Mouse (Mus musculus): ENCODE measurements around the gene Mpdz. TPM values are rescaled to one million over a fixed set of nuclear protein-coding genes. Genes with fewer than 3 reads are reported as not detected.

Mpdz gene
- polyA plus RNA-seq, 1 experiment from 2014 or later = 2.6 TPM

GRCm38 (mm10) chr4:81453806-81454205 is 11.2 kb upstream of the Mpdz start:
- H3K4me3 ChIP-seq (ENCODE audit: low read depth, low read length) = no peak overlapping the region
- 54% methylated on average over 3 of the region's 3 CpGs for WGBS (ENCODE audit: insufficient replicate concordance)
- H3K4me1 ChIP-seq (ENCODE audit: control insufficient read depth, low read depth, low read length) = no peaks in the 10 kb centered on the region
- no peaks in the 10 kb centered on the region for H3K27me3 ChIP-seq (ENCODE audit: control insufficient read depth, insufficient read depth, low read depth, low read length)
- H3K27ac ChIP-seq (ENCODE audit: low read length) = no peak overlapping the region
- H3K9ac ChIP-seq (ENCODE audit: low read depth, low read length) = no peak overlapping the region
- no peaks in the 10 kb centered on the region for H3K36me3 ChIP-seq (ENCODE audit: control insufficient read depth, insufficient read depth)
- no peak for ATAC-seq (ENCODE audit: low read depth)
- no peaks in the 10 kb centered on the region for H3K9me3 ChIP-seq (replicated peaks; ENCODE audit: control insufficient read depth, low read length)
- H3K4me2 ChIP-seq (ENCODE audit: low read depth, low read length) = no peak overlapping the region

- Histone ChIP-seq H3K9ac (ENCODE audit: low read depth, low read length) (no peak overlapping the region), H3K27me3 (ENCODE audit: control insufficient read depth, insufficient read depth, low read depth, low read length) (no peaks in the 10 kb centered on the region), H3K4me3 (ENCODE audit: low read depth, low read length) (no peak overlapping the region), H3K36me3 (ENCODE audit: control insufficient read depth, insufficient read depth) (no peaks in the 10 kb centered on the region), H3K27ac (ENCODE audit: low read length) (no peak overlapping the region), H3K4me2 (ENCODE audit: low read depth, low read length) (no peak overlapping the region), H3K4me1 (ENCODE audit: control insufficient read depth, low read depth, low read length) (no peaks in the 10 kb centered on the region), H3K9me3 (replicated peaks; ENCODE audit: control insufficient read depth, low read length) (no peaks in the 10 kb centered on the region)
- no peak for ATAC-seq (ENCODE audit: low read depth)
- 44% methylated on average over 2 of the region's 2 CpGs for WGBS (ENCODE audit: insufficient replicate concordance)
Observed at GRCm38 (mm10) chr4:81452183-81452582, 9.6 kb upstream of the Mpdz start.

GRCm38 (mm10) chr4:81449413-81449812 is 6.8 kb upstream of the Mpdz start:
- ATAC-seq (ENCODE audit: low read depth) = no peak
- H3K4me3 ChIP-seq (ENCODE audit: low read depth, low read length) = no peak overlapping the region
- H3K27me3 ChIP-seq (ENCODE audit: control insufficient read depth, insufficient read depth, low read depth, low read length) = no peaks in the 10 kb centered on the region; the same call in 1 of the 2 replicates
- no peaks in the 10 kb centered on the region for H3K36me3 ChIP-seq (ENCODE audit: control insufficient read depth, insufficient read depth)
- H3K4me1 ChIP-seq (ENCODE audit: control insufficient read depth, low read depth, low read length) = no peaks in the 10 kb centered on the region
- no peak overlapping the region for H3K9ac ChIP-seq (ENCODE audit: low read depth, low read length)
- H3K4me2 ChIP-seq (ENCODE audit: low read depth, low read length) = no peak overlapping the region
- WGBS (ENCODE audit: insufficient replicate concordance) = 57% methylated on average over 4 of the region's 4 CpGs
- no peak overlapping the region for H3K27ac ChIP-seq (ENCODE audit: low read length)
- H3K9me3 ChIP-seq (replicated peaks; ENCODE audit: control insufficient read depth, low read length) = no peaks in the 10 kb centered on the region

GRCm38 (mm10) chr4:81443566-81443965 is 951 bp upstream of the Mpdz start:
- Histone ChIP-seq H3K27me3 (ENCODE audit: control insufficient read depth, insufficient read depth, low read depth, low read length) (peaks cover 14% of the 10 kb centered on the region), H3K36me3 (ENCODE audit: control insufficient read depth, insufficient read depth) (no peaks in the 10 kb centered on the region), H3K9me3 (replicated peaks; ENCODE audit: control insufficient read depth, low read length) (no peaks in the 10 kb centered on the region), H3K4me2 (ENCODE audit: low read depth, low read length) (no peak overlapping the region), H3K27ac (ENCODE audit: low read length) (no peak overlapping the region), H3K4me1 (ENCODE audit: control insufficient read depth, low read depth, low read length) (no peaks in the 10 kb centered on the region), H3K4me3 (ENCODE audit: low read depth, low read length) (no peak overlapping the region), H3K9ac (ENCODE audit: low read depth, low read length) (no peak overlapping the region)
- 69% methylated on average over 5 of the region's 5 CpGs for WGBS (ENCODE audit: insufficient replicate concordance)
- ATAC-seq (ENCODE audit: low read depth) = no peak

- Histone ChIP-seq H3K4me1 (ENCODE audit: control insufficient read depth, low read depth, low read length) (no peaks in the 10 kb centered on the region), H3K27me3 (ENCODE audit: control insufficient read depth, insufficient read depth, low read depth, low read length) (no peaks in the 10 kb centered on the region), H3K4me2 (ENCODE audit: low read depth, low read length) (no peak overlapping the region), H3K4me3 (ENCODE audit: low read depth, low read length) (no peak overlapping the region), H3K27ac (ENCODE audit: low read length) (no peak overlapping the region), H3K36me3 (ENCODE audit: control insufficient read depth, insufficient read depth) (no peaks in the 10 kb centered on the region), H3K9me3 (replicated peaks; ENCODE audit: control insufficient read depth, low read length) (no peaks in the 10 kb centered on the region), H3K9ac (ENCODE audit: low read depth, low read length) (no peak overlapping the region)
- no peak for ATAC-seq (ENCODE audit: low read depth)
- WGBS (ENCODE audit: insufficient replicate concordance) = 65% methylated on average over 3 of the region's 3 CpGs
Observed at GRCm38 (mm10) chr4:81433961-81434360, 8.7 kb downstream of the Mpdz start.

- H3K4me2 ChIP-seq (ENCODE audit: low read depth, low read length) = no peak overlapping the region
- ATAC-seq (ENCODE audit: low read depth) = no peak
- 78% methylated on average over 4 of the region's 4 CpGs for WGBS (ENCODE audit: insufficient replicate concordance)
Observed at GRCm38 (mm10) chr4:81430826-81431225, 11.8 kb downstream of the Mpdz start.

GRCm38 (mm10) chr4:81430105-81430504 is 12.5 kb downstream of the Mpdz start:
- no peaks in the 10 kb centered on the region for H3K9me3 ChIP-seq (replicated peaks; ENCODE audit: control insufficient read depth, low read length)
- H3K4me2 ChIP-seq (ENCODE audit: low read depth, low read length) = no peak overlapping the region
- no peaks in the 10 kb centered on the region for H3K4me1 ChIP-seq (ENCODE audit: control insufficient read depth, low read depth, low read length)
- no peaks in the 10 kb centered on the region for H3K27me3 ChIP-seq (ENCODE audit: control insufficient read depth, insufficient read depth, low read depth, low read length)
- H3K9ac ChIP-seq (ENCODE audit: low read depth, low read length) = no peak overlapping the region
- no peaks in the 10 kb centered on the region for H3K36me3 ChIP-seq (ENCODE audit: control insufficient read depth, insufficient read depth)
- H3K27ac ChIP-seq (ENCODE audit: low read length) = no peak overlapping the region
- H3K4me3 ChIP-seq (ENCODE audit: low read depth, low read length) = no peak overlapping the region
- ATAC-seq (ENCODE audit: low read depth) = no peak
- WGBS (ENCODE audit: insufficient replicate concordance) = 51% methylated on average over 3 of the region's 3 CpGs

More at GRCm38 (mm10) chr4:81430826-81431225, 11.8 kb downstream of the Mpdz start:
- H3K27me3 ChIP-seq (ENCODE audit: control insufficient read depth, insufficient read depth, low read depth, low read length) = no peaks in the 10 kb centered on the region
- H3K4me1 ChIP-seq (ENCODE audit: control insufficient read depth, low read depth, low read length) = no peaks in the 10 kb centered on the region
- H3K9ac ChIP-seq (ENCODE audit: low read depth, low read length) = no peak overlapping the region
- H3K36me3 ChIP-seq (ENCODE audit: control insufficient read depth, insufficient read depth) = no peaks in the 10 kb centered on the region
- H3K27ac ChIP-seq (ENCODE audit: low read length) = no peak overlapping the region
- no peak overlapping the region for H3K4me3 ChIP-seq (ENCODE audit: low read depth, low read length)
- no peaks in the 10 kb centered on the region for H3K9me3 ChIP-seq (replicated peaks; ENCODE audit: control insufficient read depth, low read length)

GRCm38 (mm10) chr4:81429670-81430069 is 12.9 kb downstream of the Mpdz start:
- no peak overlapping the region for H3K4me2 ChIP-seq (ENCODE audit: low read depth, low read length)
- no peaks in the 10 kb centered on the region for H3K9me3 ChIP-seq (replicated peaks; ENCODE audit: control insufficient read depth, low read length)
- H3K36me3 ChIP-seq (ENCODE audit: control insufficient read depth, insufficient read depth) = no peaks in the 10 kb centered on the region
- no peaks in the 10 kb centered on the region for H3K27me3 ChIP-seq (ENCODE audit: control insufficient read depth, insufficient read depth, low read depth, low read length)
- H3K4me3 ChIP-seq (ENCODE audit: low read depth, low read length) = no peak overlapping the region
- no peaks in the 10 kb centered on the region for H3K4me1 ChIP-seq (ENCODE audit: control insufficient read depth, low read depth, low read length)
- H3K27ac ChIP-seq (ENCODE audit: low read length) = no peak overlapping the region
- no peak for ATAC-seq (ENCODE audit: low read depth)
- WGBS (ENCODE audit: insufficient replicate concordance) = 51% methylated on average over 2 of the region's 2 CpGs
- no peak overlapping the region for H3K9ac ChIP-seq (ENCODE audit: low read depth, low read length)

GRCm38 (mm10) chr4:81423556-81423955 is 19.1 kb downstream of the Mpdz start:
- Histone ChIP-seq H3K9me3 (replicated peaks; ENCODE audit: control insufficient read depth, low read length) (no peaks in the 10 kb centered on the region), H3K4me3 (ENCODE audit: low read depth, low read length) (no peak overlapping the region), H3K27ac (ENCODE audit: low read length) (no peak overlapping the region), H3K27me3 (ENCODE audit: control insufficient read depth, insufficient read depth, low read depth, low read length) (no peaks in the 10 kb centered on the region), H3K36me3 (ENCODE audit: control insufficient read depth, insufficient read depth) (no peaks in the 10 kb centered on the region), H3K4me1 (ENCODE audit: control insufficient read depth, low read depth, low read length) (no peaks in the 10 kb centered on the region), H3K9ac (ENCODE audit: low read depth, low read length) (no peak overlapping the region), H3K4me2 (ENCODE audit: low read depth, low read length) (no peak overlapping the region)
- ATAC-seq (ENCODE audit: low read depth) = no peak
- 57% methylated on average over 1 of the region's 1 CpGs for WGBS (ENCODE audit: insufficient replicate concordance)

All from liver, embryonic 16.5 days (tissue).